Mouse (Mus musculus) R1 (cell line): ENCODE measurements at regions not wholly inside any gene's neighbourhood (a gene's known extent, or its start where the extent isn't known, plus 50 kb on each side); places are given as distances from the start of the nearest gene placed in this dataset.
A peak's percentile ranks its signal among the peaks of the same experiment; 100 is the strongest.

Experiments used
- DNase-seq: peaks from one replicate; pipeline ENCODE4 v3.0.0-alpha.2; 2018; ENCODE audit warnings: low read depth, low spot score

GRCm38 (mm10) chr12:79967491-79968255, 145.1 kb downstream of the Zfp36l1 start:
- no peak for DNase-seq

- peak; percentile 21 for DNase-seq
Observed at GRCm38 (mm10) chr12:79966621-79967490, 146.0 kb downstream of the Zfp36l1 start.

DNA sequence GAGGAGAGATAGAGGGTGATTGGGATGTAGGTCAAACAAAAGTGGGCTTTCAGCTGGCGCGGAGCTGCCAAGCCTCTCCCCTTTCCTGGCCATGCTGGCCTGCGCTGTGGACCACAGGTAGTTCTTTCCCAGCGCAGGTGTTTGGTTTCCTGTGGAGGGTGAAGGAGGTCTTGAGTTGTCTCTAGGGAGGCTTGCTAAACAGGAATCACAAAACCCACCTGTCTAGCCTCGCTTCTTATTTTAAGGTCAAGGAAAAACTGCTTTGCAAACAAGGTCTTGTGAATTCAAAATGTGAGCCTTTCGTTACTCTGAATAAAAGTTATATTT, 146.6 kb downstream of the Zfp36l1 start:
- no peak for DNase-seq

DNA sequence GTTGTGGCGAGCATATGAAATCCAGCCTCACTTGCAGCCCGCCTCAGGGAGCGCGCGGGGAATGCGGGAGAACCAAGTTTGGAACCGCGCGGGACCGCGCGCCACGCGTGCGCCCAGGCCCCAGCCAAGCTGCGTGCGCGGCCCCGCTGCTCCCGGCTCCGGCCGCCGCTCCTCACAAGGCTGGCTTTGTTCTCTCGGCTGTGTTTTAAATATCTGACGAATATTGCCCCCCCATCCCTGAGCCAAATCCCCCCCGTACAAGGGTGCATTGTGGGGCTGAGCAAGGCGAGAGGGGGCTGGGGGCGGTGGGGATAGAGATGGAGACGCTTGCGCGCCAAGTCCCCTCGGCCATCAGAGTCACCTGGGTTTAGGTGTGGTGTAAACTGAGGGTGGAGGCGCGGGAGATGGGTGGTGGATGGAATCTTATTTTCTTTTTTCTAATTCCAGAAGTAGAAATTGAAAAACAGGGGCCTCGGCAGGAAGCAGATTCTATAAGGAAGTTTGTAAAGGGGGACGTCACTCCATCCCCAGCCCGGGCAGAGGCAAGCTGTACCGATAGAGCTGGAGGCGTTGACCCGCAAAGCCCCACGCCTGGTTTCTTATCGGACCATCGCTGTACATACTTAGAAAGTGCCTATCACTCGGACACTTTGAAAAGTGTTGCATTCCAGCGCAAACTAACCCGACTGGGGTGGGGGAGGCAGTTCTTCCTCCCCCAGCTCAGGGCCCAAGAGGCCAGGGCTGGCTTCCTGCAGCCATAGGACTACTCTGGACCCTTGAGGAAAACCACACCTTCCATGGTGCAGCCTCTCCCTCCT, 147.1 kb downstream of the Zfp36l1 start:
- peak; percentile 29 for DNase-seq

GRCm38 (mm10) chr12:79963443-79964025, 149.3 kb downstream of the Zfp36l1 start:
- no peak for DNase-seq

DNA sequence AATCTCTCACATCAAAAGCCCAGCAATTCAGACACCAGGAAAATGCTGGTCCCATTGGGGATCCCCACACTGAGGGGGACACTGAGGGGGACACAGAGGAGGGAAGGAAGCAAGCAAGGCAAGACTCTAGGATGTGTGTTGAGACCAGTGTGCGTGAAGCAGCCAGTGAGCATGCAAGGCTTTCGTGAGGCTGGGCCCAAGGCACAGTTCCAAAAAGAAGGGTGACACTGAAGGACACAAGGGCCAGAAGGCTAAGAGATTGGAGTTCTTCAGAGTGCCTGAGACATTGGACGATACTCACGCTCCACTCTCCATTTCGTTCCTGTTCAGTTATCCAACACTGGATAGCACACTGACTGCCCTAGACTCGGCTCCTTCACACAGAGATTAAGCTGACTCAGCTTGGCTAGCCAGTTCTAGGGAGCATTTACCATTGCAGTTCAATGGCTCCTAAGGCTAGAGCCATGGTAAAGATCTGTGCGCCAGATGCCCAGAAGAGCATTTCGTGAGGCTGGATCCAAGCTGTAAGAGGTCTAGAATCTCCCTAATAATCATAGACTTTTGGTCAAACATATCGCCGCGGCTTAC, 150.1 kb downstream of the Zfp36l1 start:
- no peak for DNase-seq

- no peak for DNase-seq
Observed at GRCm38 (mm10) chr12:79961881-79962280, 150.9 kb downstream of the Zfp36l1 start.

DNA sequence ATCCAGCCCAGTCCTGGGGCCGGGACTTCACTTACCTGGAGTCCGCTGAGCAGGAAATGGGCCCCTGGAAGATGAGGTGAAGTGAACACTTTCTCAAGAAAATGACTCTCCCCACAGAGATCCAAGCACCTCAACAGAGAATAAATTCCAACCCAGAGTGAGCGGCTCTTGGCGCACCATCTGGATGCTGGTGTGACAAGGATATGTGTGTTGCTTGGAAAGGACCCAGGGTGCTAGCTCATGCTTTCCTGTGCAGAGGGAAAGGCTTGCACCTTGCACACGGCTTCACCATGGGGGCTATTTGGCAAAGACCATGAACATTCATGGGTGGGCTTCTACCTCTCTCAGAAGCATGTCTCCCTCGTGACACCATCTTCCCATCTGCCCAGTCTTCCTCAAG, 151.7 kb downstream of the Zfp36l1 start:
- DNase-seq = no peak

DNA sequence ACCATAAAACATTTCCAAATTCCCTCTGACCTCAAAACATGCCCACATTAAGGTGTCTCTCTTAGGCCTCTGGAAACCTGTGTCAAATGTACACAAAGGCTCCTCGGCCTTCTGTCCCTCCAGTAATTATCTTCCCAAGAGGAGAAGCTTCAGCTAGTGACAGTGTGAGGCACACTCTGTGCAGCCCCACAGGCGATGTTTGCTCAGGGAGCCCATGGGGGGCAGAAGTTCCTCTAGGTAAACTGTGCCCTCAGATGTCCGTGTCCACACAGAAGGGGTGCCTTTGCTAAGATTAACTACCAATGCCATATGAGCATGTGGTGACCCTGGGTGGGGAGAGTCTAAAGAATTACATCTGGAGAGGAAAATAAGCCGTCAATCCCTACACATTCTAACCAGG, 152.4 kb downstream of the Zfp36l1 start:
- DNase-seq = no peak

- no peak for DNase-seq
Observed at GRCm38 (mm10) chr12:79959540-79960305, 153.1 kb downstream of the Zfp36l1 start.

DNA sequence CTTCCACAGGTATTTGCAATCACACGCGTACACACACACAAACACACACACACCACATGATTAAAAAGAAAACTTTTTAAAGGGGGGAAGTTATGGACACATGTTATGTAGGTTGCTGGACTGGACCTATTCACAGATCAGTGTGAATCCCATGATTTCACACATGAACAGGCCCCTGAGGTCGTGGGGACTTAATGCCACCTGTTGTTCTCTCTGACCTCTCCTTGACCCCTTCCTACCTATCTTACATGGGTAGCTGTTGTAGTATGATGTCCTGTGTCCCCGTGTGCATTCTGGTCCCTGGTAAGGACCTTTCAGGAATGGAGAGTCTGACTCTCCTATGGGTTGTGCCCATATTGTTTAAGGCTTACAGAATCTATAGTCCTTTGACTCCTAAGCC, 155.6 kb downstream of the Zfp36l1 start:
- DNase-seq = no peak

DNA sequence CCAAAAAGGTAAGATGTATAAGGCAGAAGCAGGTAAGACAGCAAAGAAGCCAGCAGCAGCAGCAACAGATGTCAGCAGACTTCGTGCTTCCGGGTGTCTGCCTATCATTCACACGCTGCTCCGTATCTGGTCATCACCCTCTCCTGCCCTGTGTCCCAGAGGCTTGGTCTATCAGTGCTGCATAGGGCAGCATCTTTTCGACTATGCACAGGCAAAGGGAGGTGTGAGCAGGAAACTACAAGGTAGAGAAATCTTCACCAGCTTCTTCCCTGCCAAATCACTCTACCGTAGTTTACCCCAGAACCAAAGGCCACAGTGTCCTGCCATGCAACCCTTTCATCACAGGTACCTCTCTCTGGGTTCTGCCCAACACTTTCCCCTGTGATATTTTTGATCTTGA, 156.5 kb downstream of the Zfp36l1 start:
- no peak for DNase-seq

DNA sequence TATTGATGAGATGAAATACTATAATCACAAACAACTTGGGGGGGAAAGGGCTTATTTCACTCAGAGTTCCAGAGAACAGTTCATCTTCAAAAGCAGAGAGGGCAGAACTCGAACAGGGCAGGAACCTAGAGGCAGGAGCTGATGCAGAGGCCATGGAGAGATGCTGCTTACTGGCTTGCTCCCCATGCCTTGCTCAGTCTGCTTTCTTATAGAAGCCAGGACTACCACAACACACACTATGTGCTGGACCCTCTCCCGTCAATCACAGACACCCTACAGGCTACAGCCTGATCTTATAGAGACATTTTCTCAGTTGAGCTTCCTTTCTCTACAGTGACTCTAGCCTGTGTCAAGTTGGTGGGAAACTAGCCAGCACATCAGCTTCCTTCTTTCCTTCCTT, 157.3 kb downstream of the Zfp36l1 start:
- DNase-seq = no peak

- DNase-seq = no peak
Observed at GRCm38 (mm10) chr12:79950579-79951112, 162.2 kb downstream of the Zfp36l1 start.

DNA sequence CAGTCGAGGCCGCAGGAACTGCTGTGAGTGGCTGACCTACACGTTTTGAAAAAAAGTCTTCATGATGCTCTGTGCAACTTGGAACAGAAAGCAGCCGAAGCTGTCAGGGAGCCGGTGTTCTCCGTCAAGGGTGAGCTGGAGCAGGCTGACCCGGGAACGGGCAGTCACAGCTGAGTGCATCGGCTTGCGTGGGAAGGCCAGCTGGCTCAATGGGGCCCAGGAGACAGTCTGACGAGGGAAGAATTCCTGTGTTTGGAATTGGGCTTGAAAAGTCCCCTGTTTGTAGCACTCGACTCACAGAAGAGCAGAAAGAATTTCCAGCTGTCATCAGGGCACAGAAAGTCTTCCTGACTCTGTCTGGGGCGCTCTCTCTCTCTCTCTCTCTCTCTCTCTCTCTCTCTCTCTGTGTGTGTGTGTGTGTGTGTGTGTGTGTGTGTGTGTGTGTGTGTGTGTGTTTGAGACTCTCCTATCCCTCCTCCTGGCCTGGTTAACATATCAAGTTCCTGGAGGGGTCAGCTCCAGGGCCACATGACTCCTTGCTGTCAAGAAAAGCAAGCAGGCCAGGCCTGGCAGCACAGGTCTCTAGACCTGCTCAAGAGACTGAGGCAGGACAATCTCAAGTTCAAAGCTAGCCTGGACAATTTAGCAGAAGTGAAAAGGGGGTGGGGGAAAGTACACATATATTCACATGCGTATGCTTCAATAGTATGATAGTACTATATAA, 163.6 kb downstream of the Zfp36l1 start:
- DNase-seq = no peak

GRCm38 (mm10) chr12:79947574-79947973, 165.2 kb downstream of the Zfp36l1 start:
- no peak for DNase-seq

DNA sequence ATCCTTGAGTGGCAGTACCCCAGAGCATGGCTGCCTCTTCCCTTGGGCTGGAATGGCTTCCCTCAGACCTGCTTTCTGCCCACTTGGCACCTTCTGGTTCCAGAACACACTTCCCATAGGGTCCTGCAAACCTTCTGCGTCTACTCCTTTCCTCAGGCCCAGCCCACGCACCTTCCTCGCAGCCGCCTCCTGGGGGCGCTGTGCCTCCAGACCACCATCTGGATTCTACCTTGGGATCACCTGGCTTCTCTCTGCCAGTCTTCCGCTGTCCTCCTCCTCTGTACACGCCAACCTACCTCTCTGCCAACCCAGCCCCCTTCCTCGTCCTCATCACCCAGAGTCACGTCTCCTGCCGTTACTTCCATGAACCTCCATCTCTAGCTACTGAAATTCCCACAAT, 166.0 kb downstream of the Zfp36l1 start:
- DNase-seq = peak; percentile 26

- no peak for DNase-seq
Observed at GRCm38 (mm10) chr12:79945899-79946298, 166.9 kb downstream of the Zfp36l1 start.

GRCm38 (mm10) chr12:79944714-79945493, 167.9 kb downstream of the Zfp36l1 start:
- DNase-seq = peak; percentile 13
